Mouse (Mus musculus) megakaryocyte-erythroid progenitor cell, adult 5-6 weeks (primary cell): ENCODE measurements around the gene Trp53i11. TPM values are rescaled to one million over a fixed set of nuclear protein-coding genes. Genes with fewer than 3 reads are reported as not detected.

Source experiments
- ATAC-seq: replicated peaks from 2 replicates; pipeline ENCODE4 v1.8.0; 2016; ENCODE audit warnings: mild to moderate bottlenecking, inconsistent platforms; ENCODE audit not compliant: severe bottlenecking, poor library complexity, low FRiP score, low TSS enrichment
- total RNA-seq, 2 experiments: library from RNA; stranded (forward) in 1 of 2; stranded (reverse) in 1 of 2; fragments of 200-1000, 215-1000 nt in 1 of 2; fragments of >200 nt in 1 of 2; fragmentation: Nextera tagmentation in 1 of 2; gene quantifications; 2 replicates each; pipeline ENCODE4 v1.2.3; 2014 to 2017

Trp53i11 gene
- total RNA-seq, 2 experiments from 2014 or later, result 8.1 to 18.1 TPM

GRCm38 (mm10) chr2:93191488-93192181 lies 4.3 kb downstream of the Trp53i11 start:
- no peak for ATAC-seq

GRCm38 (mm10) chr2:93192182-93192560 lies 4.8 kb downstream of the Trp53i11 start:
- no peak for ATAC-seq

- ATAC-seq, result no peak
Measured at GRCm38 (mm10) chr2:93192671-93193080, 5.3 kb downstream of the Trp53i11 start.

- ATAC-seq, result no peak
Measured at GRCm38 (mm10) chr2:93193806-93194205, 6.5 kb downstream of the Trp53i11 start.

- ATAC-seq, result peak; percentile 79
Measured at GRCm38 (mm10) chr2:93198846-93199245, 11.5 kb downstream of the Trp53i11 start.

- ATAC-seq, result peak; percentile 60
Measured at GRCm38 (mm10) chr2:93199531-93199974, 12.2 kb downstream of the Trp53i11 start.

- ATAC-seq, result no peak
Measured at GRCm38 (mm10) chr2:93200681-93201340, 13.5 kb downstream of the Trp53i11 start.

GRCm38 (mm10) chr2:93201997-93202396 lies 14.6 kb downstream of the Trp53i11 start:
- ATAC-seq, result no peak

- no peak for ATAC-seq
Measured at GRCm38 (mm10) chr2:93202782-93203181, 15.4 kb downstream of the Trp53i11 start.

GRCm38 (mm10) chr2:93203682-93204081 lies 16.3 kb downstream of the Trp53i11 start:
- 0 out of 2 replicates have a peak, but pooled peaks have one; percentile 11 for ATAC-seq

GRCm38 (mm10) chr2:93204571-93204970 lies 17.2 kb downstream of the Trp53i11 start:
- no peak for ATAC-seq

GRCm38 (mm10) chr2:93206126-93206525 lies 18.8 kb downstream of the Trp53i11 start:
- ATAC-seq, result no peak

- no peak for ATAC-seq
Measured at GRCm38 (mm10) chr2:93212386-93212785, 25.0 kb downstream of the Trp53i11 start.

GRCm38 (mm10) chr2:93212865-93213264 lies 25.5 kb downstream of the Trp53i11 start:
- ATAC-seq, result no peak

- no peak for ATAC-seq
Measured at GRCm38 (mm10) chr2:93214192-93214591, 26.8 kb downstream of the Trp53i11 start.

GRCm38 (mm10) chr2:93215790-93216189 lies 28.4 kb downstream of the Trp53i11 start:
- no peak for ATAC-seq

GRCm38 (mm10) chr2:93217015-93217414 lies 29.7 kb downstream of the Trp53i11 start:
- ATAC-seq, result peak; percentile 70

- no peak for ATAC-seq
Measured at GRCm38 (mm10) chr2:93218353-93218990, 31.1 kb downstream of the Trp53i11 start.

GRCm38 (mm10) chr2:93219576-93219975 lies 32.2 kb downstream of the Trp53i11 start:
- no peak for ATAC-seq

GRCm38 (mm10) chr2:93220447-93220846 lies 33.1 kb downstream of the Trp53i11 start:
- ATAC-seq, result no peak
